Mouse (Mus musculus): ENCODE measurements around the gene Krt35. TPM values are rescaled to one million over a fixed set of nuclear protein-coding genes. Genes with fewer than 3 reads are reported as not detected.

The Krt35 gene
- polyA plus RNA-seq, 1 experiment, result not detected

DNA sequence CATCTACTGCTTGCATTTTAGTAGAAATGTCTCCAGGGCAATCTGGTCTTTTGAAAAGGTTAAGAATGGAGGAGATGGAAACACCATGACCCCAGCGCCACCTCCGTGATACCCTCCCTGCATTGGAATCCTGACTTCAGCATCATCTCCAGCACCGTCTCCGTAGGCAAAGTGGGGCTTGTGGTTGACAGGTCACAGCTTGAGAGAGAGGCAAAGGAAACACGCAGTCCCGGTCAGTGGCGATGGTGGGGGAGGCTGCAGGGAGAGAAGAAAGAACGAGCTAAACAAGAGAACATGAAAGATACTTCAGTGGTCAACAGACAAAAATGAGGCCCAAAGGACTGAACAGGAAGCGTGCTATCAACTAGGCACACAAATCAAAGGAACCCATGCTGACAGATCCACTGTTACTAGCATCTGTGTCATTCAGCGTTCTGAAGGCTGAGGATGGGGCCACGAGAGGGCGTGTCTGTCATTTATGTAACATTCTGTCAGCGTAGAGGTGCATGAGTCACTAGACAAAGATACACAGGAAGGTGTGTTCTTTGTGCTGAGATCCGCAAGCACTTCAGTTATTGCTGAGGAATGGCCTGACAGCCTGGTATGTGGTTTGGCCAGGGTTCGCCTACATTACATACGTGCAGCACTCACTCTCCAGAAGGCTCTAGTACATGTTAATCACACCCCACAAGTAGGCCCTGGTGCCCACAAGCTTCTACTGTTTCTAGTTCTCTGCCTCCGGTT is 28.6 kb downstream of the Krt35 start:
- TF ChIP-seq CTCF (IDR thresholded peaks at IDR 0.05; ENCODE audit: low read depth, low read length) (no peak), POLR2A (IDR thresholded peaks at IDR 0.05; ENCODE audit: borderline replicate concordance, low read depth, low read length) (no peak)
- Histone ChIP-seq H3K4me3 (ENCODE audit: insufficient read depth, low read length) (no peak overlapping the region), H3K4me1 (ENCODE audit: control insufficient read depth, insufficient read depth, low read length) (no peaks in the 10 kb centered on the region), H3K27ac (ENCODE audit: insufficient read depth, low read depth, low read length) (no peak overlapping the region)

DNA sequence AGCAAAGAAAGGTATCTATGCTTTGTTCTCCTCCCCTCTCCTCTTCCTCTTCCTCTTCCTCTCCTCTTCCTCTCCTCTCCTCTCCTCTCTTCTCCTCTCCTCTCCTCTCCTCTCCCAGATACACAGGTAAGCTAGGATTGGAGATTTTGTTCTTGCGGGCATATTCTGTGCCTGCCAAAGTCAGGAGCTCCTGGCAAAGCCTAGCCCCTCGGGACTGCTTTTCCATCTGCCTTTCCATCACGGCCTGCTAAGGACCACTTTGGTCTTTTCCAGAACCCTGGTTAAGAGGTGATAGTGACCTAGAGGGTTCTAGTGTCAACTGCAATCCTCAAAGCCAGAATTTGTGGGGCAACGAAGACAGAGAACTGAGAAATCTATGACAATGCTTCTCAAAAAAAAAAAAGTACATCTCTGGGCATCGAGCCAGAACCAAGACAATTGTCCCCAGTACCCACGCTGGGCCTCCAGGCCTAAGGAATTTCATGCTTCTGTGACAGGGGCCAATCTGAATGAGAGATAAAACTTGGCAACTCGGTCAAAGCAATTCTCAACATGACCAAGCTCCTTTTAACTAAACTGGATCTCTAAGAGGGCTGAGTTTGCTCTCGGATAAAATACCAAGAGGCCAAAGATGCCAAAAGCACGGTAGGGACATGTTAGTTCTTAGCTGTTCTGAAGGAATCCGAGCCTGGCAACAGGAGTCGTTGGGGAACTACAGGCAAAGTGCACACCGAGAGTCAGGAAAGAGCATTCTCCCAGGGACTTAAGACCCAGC is 29.6 kb downstream of the Krt35 start:
- no peak overlapping the region for H3K27ac ChIP-seq (ENCODE audit: insufficient read depth, low read depth, low read length)
- H3K4me1 ChIP-seq (ENCODE audit: control insufficient read depth, insufficient read depth, low read length), result no peaks in the 10 kb centered on the region
- H3K4me3 ChIP-seq (ENCODE audit: insufficient read depth, low read length), result no peak overlapping the region
- TF ChIP-seq POLR2A (IDR thresholded peaks at IDR 0.05; ENCODE audit: borderline replicate concordance, low read depth, low read length) (no peak), CTCF (IDR thresholded peaks at IDR 0.05; ENCODE audit: low read depth, low read length) (no peak)

- H3K4me1 ChIP-seq (ENCODE audit: control insufficient read depth, insufficient read depth, low read length), result no peaks in the 10 kb centered on the region
- no peak for TF ChIP-seq POLR2A (IDR thresholded peaks at IDR 0.05; ENCODE audit: borderline replicate concordance, low read depth, low read length)
- no peak for TF ChIP-seq CTCF (IDR thresholded peaks at IDR 0.05; ENCODE audit: low read depth, low read length)
- H3K4me3 ChIP-seq (ENCODE audit: insufficient read depth, low read length), result no peak overlapping the region
- H3K27ac ChIP-seq (ENCODE audit: insufficient read depth, low read depth, low read length), result no peak overlapping the region
These were observed 37.2 kb downstream of the Krt35 start for GRCm38 (mm10) chr11:100058875-100059274.

DNA sequence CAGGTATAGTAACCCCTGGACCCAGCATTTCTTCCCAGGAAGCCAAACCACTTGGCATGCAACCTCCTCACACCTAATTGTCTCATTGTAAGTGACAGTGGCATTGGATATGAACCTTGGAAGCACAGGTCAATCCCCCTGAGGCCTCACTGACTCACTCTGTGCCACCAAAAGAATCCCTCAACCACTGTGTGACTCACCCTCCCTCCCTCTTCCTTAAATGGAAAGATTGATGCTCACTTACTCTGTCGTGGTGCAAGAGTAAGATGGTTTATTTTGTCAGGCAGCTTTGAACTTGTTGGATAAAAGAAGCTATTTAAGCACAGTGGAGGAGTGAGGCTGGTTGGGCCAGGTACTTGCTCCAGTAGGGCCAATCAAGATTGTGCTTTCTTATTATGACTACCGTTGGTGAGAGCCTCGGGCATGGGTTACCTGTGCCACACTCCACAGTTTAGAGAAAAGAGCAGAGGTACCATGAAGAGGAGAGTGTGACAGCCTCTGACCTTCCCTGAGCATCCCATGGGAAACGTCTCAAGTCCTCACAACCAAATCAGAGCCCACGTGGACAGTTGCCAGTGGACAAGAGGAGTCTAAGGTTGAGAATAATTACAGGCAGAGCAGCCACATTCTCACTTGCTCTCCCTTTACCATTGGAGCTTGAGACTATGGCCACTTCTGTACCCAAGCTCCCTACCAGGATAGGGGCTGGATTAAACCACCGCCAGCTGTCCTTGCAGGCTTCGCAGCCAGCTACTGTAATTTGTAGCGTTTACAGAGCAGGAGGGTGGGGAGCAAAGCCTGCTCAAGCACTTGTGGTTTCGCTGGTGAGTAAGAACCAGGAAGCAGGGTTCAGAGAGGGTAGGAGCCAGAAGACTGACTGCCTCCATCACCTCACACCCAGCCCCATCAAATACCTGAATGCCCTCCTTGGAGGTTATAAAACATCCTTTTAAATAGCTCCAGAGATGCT is 40.1 kb downstream of the Krt35 start:
- H3K27ac ChIP-seq (ENCODE audit: insufficient read depth, low read depth, low read length), result no peak overlapping the region
- TF ChIP-seq CTCF (IDR thresholded peaks at IDR 0.05; ENCODE audit: low read depth, low read length) (no peak), POLR2A (IDR thresholded peaks at IDR 0.05; ENCODE audit: borderline replicate concordance, low read depth, low read length) (no peak)
- H3K4me3 ChIP-seq (ENCODE audit: insufficient read depth, low read length), result no peak overlapping the region
- no peaks in the 10 kb centered on the region for H3K4me1 ChIP-seq (ENCODE audit: control insufficient read depth, insufficient read depth, low read length)

GRCm38 (mm10) chr11:100050451-100050850 is 45.6 kb downstream of the Krt35 start, which contains the start of gene Krt31:
TSS of gene Krt31 (minus strand) at chr11:100050551.
- Histone ChIP-seq H3K27ac (ENCODE audit: insufficient read depth, low read depth, low read length) (no peak within 1 kb of the TSS), H3K4me3 (ENCODE audit: insufficient read depth, low read length) (no peak within 1 kb of the TSS), H3K4me1 (ENCODE audit: control insufficient read depth, insufficient read depth, low read length) (no peaks in the 10 kb centered on the region)
- TF ChIP-seq CTCF (IDR thresholded peaks at IDR 0.05; ENCODE audit: low read depth, low read length) (no peak), POLR2A (IDR thresholded peaks at IDR 0.05; ENCODE audit: borderline replicate concordance, low read depth, low read length) (no peak)

GRCm38 (mm10) chr11:100047193-100047592 is 48.8 kb downstream of the Krt35 start:
- H3K4me1 ChIP-seq (ENCODE audit: control insufficient read depth, insufficient read depth, low read length), result no peaks in the 10 kb centered on the region
- no peak overlapping the region for H3K27ac ChIP-seq (ENCODE audit: insufficient read depth, low read depth, low read length)
- no peak for TF ChIP-seq CTCF (IDR thresholded peaks at IDR 0.05; ENCODE audit: low read depth, low read length)
- no peak for TF ChIP-seq POLR2A (IDR thresholded peaks at IDR 0.05; ENCODE audit: borderline replicate concordance, low read depth, low read length)
- H3K4me3 ChIP-seq (ENCODE audit: insufficient read depth, low read length), result no peak overlapping the region

- TF ChIP-seq CTCF (IDR thresholded peaks at IDR 0.05; ENCODE audit: low read depth, low read length) (no peak), POLR2A (IDR thresholded peaks at IDR 0.05; ENCODE audit: borderline replicate concordance, low read depth, low read length) (no peak)
These were observed 49.7 kb downstream of the Krt35 start for GRCm38 (mm10) chr11:100046303-100046866.

More at GRCm38 (mm10) chr11:100046303-100046866, 49.7 kb downstream of the Krt35 start:
- H3K4me1 ChIP-seq (ENCODE audit: control insufficient read depth, insufficient read depth, low read length), result no peaks in the 10 kb centered on the region
- H3K4me3 ChIP-seq (ENCODE audit: insufficient read depth, low read length), result no peak overlapping the region
- H3K27ac ChIP-seq (ENCODE audit: insufficient read depth, low read depth, low read length), result no peak overlapping the region

Other genes with a start within 250 kb of the Krt35 start
- gene Krtap4-16, start 244.6 kb downstream of the Krt35 start, polyA plus RNA-seq (2012; ENCODE audit: insufficient read depth, insufficient read length, missing spikeins), result not detected in 2 replicates
- gene Gm11568, start 238.3 kb downstream of the Krt35 start, polyA plus RNA-seq (2012; ENCODE audit: insufficient read depth, insufficient read length, missing spikeins), result not detected in 2 replicates
- not detected in 2 replicates for gene Gm11559, start 231.8 kb downstream of the Krt35 start, polyA plus RNA-seq (2012; ENCODE audit: insufficient read depth, insufficient read length, missing spikeins)
- gene Krtap9-1, start 222.9 kb downstream of the Krt35 start, polyA plus RNA-seq (2012; ENCODE audit: insufficient read depth, insufficient read length, missing spikeins), result not detected in 2 replicates
- not detected in 2 replicates for gene Gm11567, start 217.1 kb downstream of the Krt35 start, polyA plus RNA-seq (2012; ENCODE audit: insufficient read depth, insufficient read length, missing spikeins)
- not detected in 2 replicates for gene Krtap31-1, start 188.3 kb downstream of the Krt35 start, polyA plus RNA-seq (2012; ENCODE audit: insufficient read depth, insufficient read length, missing spikeins)
- not detected in 2 replicates for gene Gm11565, start 181.5 kb downstream of the Krt35 start, polyA plus RNA-seq (2012; ENCODE audit: insufficient read depth, insufficient read length, missing spikeins)
- gene Krtap31-2, start 159.9 kb downstream of the Krt35 start, polyA plus RNA-seq (2012; ENCODE audit: insufficient read depth, insufficient read length, missing spikeins), result not detected in 2 replicates
- not detected in 2 replicates for gene Krtap9-5, start 147.8 kb downstream of the Krt35 start, polyA plus RNA-seq (2012; ENCODE audit: insufficient read depth, insufficient read length, missing spikeins)
- not detected in 2 replicates for gene Krtap29-1, start 117.2 kb downstream of the Krt35 start, polyA plus RNA-seq (2012; ENCODE audit: insufficient read depth, insufficient read length, missing spikeins)
- gene Krtap16-1, start 109.6 kb downstream of the Krt35 start, polyA plus RNA-seq (2012; ENCODE audit: insufficient read depth, insufficient read length, missing spikeins), result not detected in 2 replicates
- not detected in 2 replicates for gene Krtap17-1, start 102.2 kb downstream of the Krt35 start, polyA plus RNA-seq (2012; ENCODE audit: insufficient read depth, insufficient read length, missing spikeins)
- gene Krt33a, start 80.0 kb downstream of the Krt35 start, polyA plus RNA-seq (2012; ENCODE audit: insufficient read depth, insufficient read length, missing spikeins), result not detected in 2 replicates
- not detected in 2 replicates for gene Krt33b, start 66.4 kb downstream of the Krt35 start, polyA plus RNA-seq (2012; ENCODE audit: insufficient read depth, insufficient read length, missing spikeins)
- not detected in 2 replicates for gene Krt34, start 54.7 kb downstream of the Krt35 start, polyA plus RNA-seq (2012; ENCODE audit: insufficient read depth, insufficient read length, missing spikeins)
- gene Krt31, start 45.7 kb downstream of the Krt35 start, polyA plus RNA-seq (2012; ENCODE audit: insufficient read depth, insufficient read length, missing spikeins), result not detected in 2 replicates
- gene Krt32, start 8.0 kb downstream of the Krt35 start, polyA plus RNA-seq (2012; ENCODE audit: insufficient read depth, insufficient read length, missing spikeins), result not detected in 2 replicates
- not detected in 2 replicates for gene Krt36, start 9.4 kb upstream of the Krt35 start, polyA plus RNA-seq (2012; ENCODE audit: insufficient read depth, insufficient read length, missing spikeins)
- not detected in 2 replicates for gene Krt13, start 25.3 kb upstream of the Krt35 start, polyA plus RNA-seq (2012; ENCODE audit: insufficient read depth, insufficient read length, missing spikeins)
- not detected in 2 replicates for gene Krt15, start 39.7 kb upstream of the Krt35 start, polyA plus RNA-seq (2012; ENCODE audit: insufficient read depth, insufficient read length, missing spikeins)
- not detected in 2 replicates for gene Krt19, start 52.4 kb upstream of the Krt35 start, polyA plus RNA-seq (2012; ENCODE audit: insufficient read depth, insufficient read length, missing spikeins)
- not detected in 2 replicates for gene Krt9, start 97.0 kb upstream of the Krt35 start, polyA plus RNA-seq (2012; ENCODE audit: insufficient read depth, insufficient read length, missing spikeins)
- gene Krt14, start 111.3 kb upstream of the Krt35 start, polyA plus RNA-seq (2012; ENCODE audit: insufficient read depth, insufficient read length, missing spikeins), result not detected in 2 replicates
- gene Krt16, start 152.7 kb upstream of the Krt35 start, polyA plus RNA-seq (2012; ENCODE audit: insufficient read depth, insufficient read length, missing spikeins), result not detected in 2 replicates
- gene Krt17, start 164.8 kb upstream of the Krt35 start, polyA plus RNA-seq (2012; ENCODE audit: insufficient read depth, insufficient read length, missing spikeins), result not detected in 2 replicates
- gene Krt42, start 173.6 kb upstream of the Krt35 start, polyA plus RNA-seq (2012; ENCODE audit: insufficient read depth, insufficient read length, missing spikeins), result not detected in 2 replicates
- gene Eif1, start 223.6 kb upstream of the Krt35 start, polyA plus RNA-seq (2012; ENCODE audit: insufficient read depth, insufficient read length, missing spikeins), result 922 and 1,042 TPM in 2 replicates
- gene Gast, start 238.2 kb upstream of the Krt35 start, polyA plus RNA-seq (2012; ENCODE audit: insufficient read depth, insufficient read length, missing spikeins), result not detected in 2 replicates

Data from bone marrow macrophage, adult 2 months (primary cell).